Mouse (Mus musculus): ENCODE measurements at regions not wholly inside any gene's neighbourhood (a gene's known extent, or its start where the extent isn't known, plus 50 kb on each side); places are given as distances from the start of the nearest gene placed in this dataset.

DNA sequence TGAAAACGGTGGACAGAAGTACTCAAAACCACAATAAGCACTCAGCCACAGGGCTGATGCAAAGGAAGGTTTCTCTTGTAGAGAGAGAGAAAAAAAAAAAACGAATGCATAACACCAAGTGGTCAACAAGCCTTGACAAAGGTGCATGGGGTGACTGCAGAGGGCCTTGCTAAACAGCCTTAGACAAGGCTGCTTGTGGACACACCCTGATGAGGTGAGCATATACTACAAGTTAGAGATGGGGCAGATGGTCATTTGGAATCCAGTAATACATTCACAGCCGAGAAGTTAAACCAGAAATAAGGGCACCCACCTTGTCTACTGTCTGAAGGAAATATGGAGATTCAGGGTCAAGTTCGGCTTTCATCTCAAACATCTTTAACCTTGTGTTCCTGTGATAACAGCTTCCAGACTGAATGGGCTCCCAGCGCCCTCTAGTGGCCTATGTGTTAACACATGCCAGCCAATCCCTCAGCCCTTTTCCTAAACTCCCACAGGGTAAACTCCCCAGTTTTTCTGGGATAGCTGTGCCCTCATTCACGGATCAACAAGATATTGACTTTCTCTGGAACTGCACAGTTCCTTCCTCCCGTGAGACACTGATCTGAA, 150.7 kb downstream of the Ptger3 start:
- intact Hi-C loops (cut with DNase I), result loop anchor here (2.0 kb wide), 1 partner anchor 153 kb away; no protein-coding TSS in a partner anchor
- peak; percentile 62 to 73 for DNase-seq (ENCODE audit: extremely low spot score in 1 of 2, low spot score in 2 of 2)

- no peak for DNase-seq (ENCODE audit: extremely low spot score in 1 of 2, low spot score in 2 of 2)
- intact Hi-C loops (cut with DNase I), result no loop called here
These were observed 147.3 kb downstream of the Ptger3 start for GRCm38 (mm10) chr3:157714023-157714422.

GRCm38 (mm10) chr3:157710790-157711381, 144.2 kb downstream of the Ptger3 start:
- intact Hi-C loops (cut with DNase I), result no loop called here
- DNase-seq (ENCODE audit: extremely low spot score in 1 of 2, low spot score in 2 of 2), result no peak

DNA sequence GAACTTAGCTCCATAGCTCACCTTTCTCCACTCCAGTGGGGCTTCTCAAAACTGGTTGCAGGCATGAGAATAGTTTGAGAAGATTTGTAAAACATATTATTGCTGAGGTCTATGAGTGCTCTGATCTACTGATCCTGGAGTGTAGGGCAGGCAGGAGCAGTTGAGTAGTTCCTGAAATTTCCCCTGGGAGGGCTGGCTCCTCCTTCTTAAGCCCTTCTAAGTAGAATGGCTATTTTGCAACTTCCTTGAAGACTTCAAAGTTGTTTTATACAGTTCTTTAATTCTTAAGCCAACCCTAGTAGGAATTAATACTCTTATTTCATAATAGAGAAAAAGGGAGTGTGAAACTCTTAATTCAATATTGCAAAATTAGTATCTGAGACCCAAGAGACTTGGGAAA, 133.3 kb downstream of the Ptger3 start:
- no peak for DNase-seq (ENCODE audit: extremely low spot score in 1 of 2, low spot score in 2 of 2)
- intact Hi-C loops (cut with DNase I), result no loop called here

DNA sequence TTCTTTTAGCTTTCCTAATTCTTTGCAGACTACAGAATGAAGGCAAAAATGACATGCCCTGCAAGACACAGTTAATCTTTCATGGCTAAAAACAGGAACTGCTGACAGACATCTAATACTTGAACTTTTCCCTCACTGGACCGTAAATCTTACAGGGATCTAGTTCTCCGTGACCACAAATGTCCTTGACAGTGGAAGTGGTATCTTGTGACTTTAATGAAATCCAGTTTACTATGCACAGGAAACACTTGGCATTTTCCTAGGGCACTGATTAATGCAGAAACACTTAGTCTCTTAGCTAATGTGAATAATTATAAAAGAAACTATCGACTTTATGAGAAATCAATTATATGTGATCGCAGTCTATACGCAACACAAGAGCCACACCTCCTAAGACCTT, 131.8 kb downstream of the Ptger3 start:
- no peak for DNase-seq (ENCODE audit: extremely low spot score in 1 of 2, low spot score in 2 of 2)
- intact Hi-C loops (cut with DNase I), result no loop called here

DNA sequence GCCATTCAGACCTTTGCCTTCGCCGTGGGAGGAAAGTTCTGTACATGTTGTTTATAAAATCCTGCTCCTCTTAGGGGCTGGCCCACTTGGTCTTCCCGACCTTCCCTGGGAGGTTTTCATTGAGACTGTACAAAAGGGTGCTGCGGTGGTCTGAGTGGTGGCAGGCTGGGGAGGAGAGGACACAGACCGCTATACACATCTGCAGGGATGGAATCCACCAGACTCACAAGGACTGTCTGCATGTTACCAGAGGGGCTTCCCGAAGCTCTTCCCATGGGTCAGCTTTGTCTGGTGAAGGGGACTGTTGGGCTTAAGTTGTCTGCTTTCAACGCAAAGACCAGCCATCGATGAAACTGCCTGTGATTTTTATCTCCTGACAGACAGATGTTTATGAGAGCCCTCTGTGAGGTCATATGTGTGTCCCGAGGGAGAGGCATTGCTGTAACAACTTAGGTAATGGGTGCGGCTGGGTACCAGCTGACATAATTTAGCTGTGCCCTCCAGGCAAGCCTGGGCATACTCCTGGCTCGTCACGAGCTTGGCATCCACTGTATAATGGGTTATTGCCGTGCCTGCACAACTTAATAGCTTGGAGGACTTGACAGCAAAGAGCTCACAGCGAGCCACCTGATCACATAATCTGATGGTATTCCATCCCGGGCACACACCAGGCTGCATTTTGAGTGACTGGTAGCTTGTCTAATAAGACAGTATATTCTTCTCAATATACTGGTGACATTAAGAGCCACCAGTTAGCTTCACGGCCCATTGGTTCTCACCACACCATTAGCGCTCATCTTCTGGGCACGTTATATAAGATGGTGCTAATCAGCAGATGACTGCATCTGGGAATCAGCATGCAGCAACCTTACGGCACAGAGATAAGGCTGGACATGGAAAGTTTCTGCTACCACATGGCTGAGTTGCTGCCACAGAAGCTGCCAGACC, 128.7 kb downstream of the Ptger3 start:
- intact Hi-C loops (cut with DNase I), result no loop called here
- no peak for DNase-seq (ENCODE audit: extremely low spot score in 1 of 2, low spot score in 2 of 2)
